Mouse (Mus musculus): ENCODE measurements at regions not wholly inside any gene's neighbourhood (a gene's known extent, or its start where the extent isn't known, plus 50 kb on each side); places are given as distances from the start of the nearest gene placed in this dataset.
"Not testable (repeated sequence)": the region's sequence is repeated elsewhere in the genome, so short reads cannot be mapped to it uniquely, and the experiment has no call there.

DNA sequence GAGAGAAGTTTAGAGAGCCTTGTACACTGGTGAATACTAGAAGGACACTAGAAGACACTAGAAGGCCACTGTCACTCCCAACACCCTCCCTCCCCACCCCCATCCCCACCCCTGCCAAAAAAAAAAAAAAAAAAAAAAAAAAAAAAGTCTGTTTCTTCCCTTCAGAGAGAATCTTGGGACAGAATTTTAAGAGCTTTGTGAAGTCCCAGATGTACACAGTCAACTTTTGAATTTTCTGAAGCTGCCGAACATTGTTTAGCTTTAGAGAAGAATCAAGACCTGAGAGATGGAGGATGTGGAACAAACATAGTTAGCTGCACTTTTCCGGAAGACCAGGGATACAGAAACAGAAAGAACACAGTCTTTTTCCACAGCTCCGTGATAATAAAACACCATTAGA lies 90.3 kb downstream of the 1700129C05Rik start:
- Histone ChIP-seq H3K9me3 (ENCODE audit: control insufficient read depth, low read length) (no peaks in the 10 kb centered on the region), H3K4me1 (ENCODE audit: control insufficient read depth in 2 of 2, insufficient read depth in 2 of 2, low read length in 2 of 2) (no peaks in the 10 kb centered on the region), H3K36me3 (ENCODE audit: control insufficient read depth, insufficient read depth, low read length) (no peaks in the 10 kb centered on the region), H3K4me3 (ENCODE audit: control insufficient read depth in 1 of 2, insufficient read depth in 1 of 2, low read depth in 1 of 2, low read length in 2 of 2) (no peak overlapping the region), H3K9ac (ENCODE audit: low read length) (no peak overlapping the region), H3K27me3 (ENCODE audit: control insufficient read depth, insufficient read depth, low read length) (no peaks in the 10 kb centered on the region), H3K4me2 (ENCODE audit: low read length) (no peak overlapping the region), H3K27ac (replicated peaks in 1 of 2; ENCODE audit: control insufficient read depth in 1 of 2, insufficient read depth in 1 of 2, low read depth in 2 of 2, low read length in 2 of 2) (no peak overlapping the region)
- no peak for ATAC-seq (ENCODE audit: insufficient number of reproducible peaks, insufficient read depth, low FRiP score, low read depth)
- WGBS = 80% methylated on average over 3 of the region's 3 CpGs

- WGBS = 56% methylated on average over 6 of the region's 6 CpGs
- no peaks in the 10 kb centered on the region for H3K9me3 ChIP-seq (ENCODE audit: control insufficient read depth, low read length)
- H3K4me1 ChIP-seq (ENCODE audit: control insufficient read depth in 2 of 2, insufficient read depth in 2 of 2, low read length in 2 of 2) = no peaks in the 10 kb centered on the region
- no peaks in the 10 kb centered on the region for H3K36me3 ChIP-seq (ENCODE audit: control insufficient read depth, insufficient read depth, low read length)
- no peak overlapping the region for H3K9ac ChIP-seq (ENCODE audit: low read length)
- ATAC-seq (ENCODE audit: insufficient number of reproducible peaks, insufficient read depth, low FRiP score, low read depth) = no peak
- no peak overlapping the region for H3K4me2 ChIP-seq (ENCODE audit: low read length)
- H3K27ac ChIP-seq (replicated peaks in 1 of 2; ENCODE audit: control insufficient read depth in 1 of 2, insufficient read depth in 1 of 2, low read depth in 2 of 2, low read length in 2 of 2) = no peak overlapping the region
- no peaks in the 10 kb centered on the region for H3K27me3 ChIP-seq (ENCODE audit: control insufficient read depth, insufficient read depth, low read length)
- no peak overlapping the region for H3K4me3 ChIP-seq (ENCODE audit: control insufficient read depth in 1 of 2, insufficient read depth in 1 of 2, low read depth in 1 of 2, low read length in 2 of 2)
Measured at GRCm38 (mm10) chr14:59051478-59051879, 91.2 kb downstream of the 1700129C05Rik start.

DNA sequence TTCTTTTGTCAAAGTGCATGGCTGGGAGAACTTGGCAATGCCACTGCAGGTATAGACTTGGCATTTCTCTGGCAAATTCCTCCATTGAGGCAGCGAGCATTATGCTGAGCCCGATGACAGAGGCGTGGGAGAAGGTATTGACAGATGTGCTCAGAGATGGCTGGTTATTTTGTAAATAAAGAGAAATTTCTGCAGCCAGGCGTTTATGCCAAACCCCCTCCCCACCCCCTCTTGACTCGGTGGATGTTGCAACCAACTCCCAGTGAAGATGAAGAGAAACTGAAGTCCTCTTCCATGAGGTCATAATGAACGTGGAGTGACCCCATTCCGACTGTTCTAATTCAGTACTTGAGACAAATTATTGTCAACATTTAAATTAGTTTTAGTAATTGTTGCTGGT lies 97.0 kb downstream of the 1700129C05Rik start:
- no peaks in the 10 kb centered on the region for H3K36me3 ChIP-seq (ENCODE audit: control insufficient read depth, insufficient read depth, low read length)
- no peak overlapping the region for H3K9ac ChIP-seq (ENCODE audit: low read length)
- H3K4me1 ChIP-seq (ENCODE audit: control insufficient read depth in 2 of 2, insufficient read depth in 2 of 2, low read length in 2 of 2) = no peaks in the 10 kb centered on the region
- H3K4me3 ChIP-seq (ENCODE audit: control insufficient read depth in 1 of 2, insufficient read depth in 1 of 2, low read depth in 1 of 2, low read length in 2 of 2) = no peak overlapping the region
- no peaks in the 10 kb centered on the region for H3K9me3 ChIP-seq (ENCODE audit: control insufficient read depth, low read length)
- no peak for ATAC-seq (ENCODE audit: insufficient number of reproducible peaks, insufficient read depth, low FRiP score, low read depth)
- WGBS = 82% methylated on average over 7 of the region's 7 CpGs
- no peaks in the 10 kb centered on the region for H3K27me3 ChIP-seq (ENCODE audit: control insufficient read depth, insufficient read depth, low read length)
- no peak overlapping the region for H3K4me2 ChIP-seq (ENCODE audit: low read length)
- no peak overlapping the region for H3K27ac ChIP-seq (replicated peaks in 1 of 2; ENCODE audit: control insufficient read depth in 1 of 2, insufficient read depth in 1 of 2, low read depth in 2 of 2, low read length in 2 of 2)

DNA sequence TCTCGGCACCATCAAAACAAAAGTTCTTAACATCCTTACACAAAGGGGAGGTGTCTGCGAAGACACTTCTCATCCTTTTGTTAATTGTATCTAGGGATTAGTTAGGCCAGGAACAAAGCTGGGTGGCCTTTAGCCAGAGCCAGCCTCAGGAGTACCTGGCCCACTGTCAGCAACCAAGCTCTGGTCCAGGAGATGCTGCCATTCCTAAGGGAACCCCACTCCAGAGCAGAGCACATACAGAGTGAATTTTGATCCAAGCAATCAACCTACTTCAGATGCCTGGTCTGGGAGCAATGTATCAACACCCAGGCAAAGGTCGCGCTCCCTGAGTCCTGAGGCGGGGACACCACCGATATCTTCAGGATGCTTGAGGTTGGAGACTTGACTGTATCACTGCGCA lies 97.5 kb downstream of the 1700129C05Rik start:
- 82% methylated on average over 7 of the region's 7 CpGs for WGBS
- no peak overlapping the region for H3K27ac ChIP-seq (replicated peaks in 1 of 2; ENCODE audit: control insufficient read depth in 1 of 2, insufficient read depth in 1 of 2, low read depth in 2 of 2, low read length in 2 of 2)
- H3K4me3 ChIP-seq (ENCODE audit: control insufficient read depth in 1 of 2, insufficient read depth in 1 of 2, low read depth in 1 of 2, low read length in 2 of 2) = no peak overlapping the region
- no peaks in the 10 kb centered on the region for H3K4me1 ChIP-seq (ENCODE audit: control insufficient read depth in 2 of 2, insufficient read depth in 2 of 2, low read length in 2 of 2)
- no peak for ATAC-seq (ENCODE audit: insufficient number of reproducible peaks, insufficient read depth, low FRiP score, low read depth)
- H3K36me3 ChIP-seq (ENCODE audit: control insufficient read depth, insufficient read depth, low read length) = no peaks in the 10 kb centered on the region
- H3K9ac ChIP-seq (ENCODE audit: low read length) = no peak overlapping the region
- H3K27me3 ChIP-seq (ENCODE audit: control insufficient read depth, insufficient read depth, low read length) = no peaks in the 10 kb centered on the region
- no peaks in the 10 kb centered on the region for H3K9me3 ChIP-seq (ENCODE audit: control insufficient read depth, low read length)
- H3K4me2 ChIP-seq (ENCODE audit: low read length) = no peak overlapping the region

- 93% methylated on average over 2 of the region's 2 CpGs for WGBS
- Histone ChIP-seq H3K36me3 (ENCODE audit: control insufficient read depth, insufficient read depth, low read length) (no peaks in the 10 kb centered on the region), H3K4me3 (ENCODE audit: control insufficient read depth in 1 of 2, insufficient read depth in 1 of 2, low read depth in 1 of 2, low read length in 2 of 2) (no peak overlapping the region), H3K9ac (ENCODE audit: low read length) (no peak overlapping the region), H3K4me2 (ENCODE audit: low read length) (no peak overlapping the region), H3K9me3 (ENCODE audit: control insufficient read depth, low read length) (no peaks in the 10 kb centered on the region), H3K27me3 (ENCODE audit: control insufficient read depth, insufficient read depth, low read length) (no peaks in the 10 kb centered on the region), H3K4me1 (ENCODE audit: control insufficient read depth in 2 of 2, insufficient read depth in 2 of 2, low read length in 2 of 2) (no peaks in the 10 kb centered on the region), H3K27ac (replicated peaks in 1 of 2; ENCODE audit: control insufficient read depth in 1 of 2, insufficient read depth in 1 of 2, low read depth in 2 of 2, low read length in 2 of 2) (no peak overlapping the region)
- no peak for ATAC-seq (ENCODE audit: insufficient number of reproducible peaks, insufficient read depth, low FRiP score, low read depth)
Measured at GRCm38 (mm10) chr14:59042152-59042551, 100.5 kb downstream of the 1700129C05Rik start.

DNA sequence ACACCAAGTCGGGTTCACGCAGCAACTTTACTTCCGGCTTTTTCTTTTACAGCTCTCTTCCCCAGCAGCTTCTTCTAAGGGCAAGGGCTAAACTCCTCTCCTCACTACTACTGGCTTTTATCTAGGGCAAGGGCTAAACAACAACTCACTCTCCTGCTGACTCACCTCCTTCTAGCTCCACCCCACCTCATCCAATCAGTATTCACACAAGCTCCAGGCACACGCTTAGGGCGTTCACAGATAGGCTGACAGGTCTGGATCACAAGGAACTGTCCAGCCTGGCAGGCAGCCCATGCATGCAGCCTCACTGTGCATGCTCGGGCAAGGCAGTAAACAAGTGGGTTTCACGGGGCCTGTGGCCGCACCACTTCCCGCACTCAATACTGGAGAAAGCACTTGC lies 116.9 kb downstream of the 1700129C05Rik start:
- H3K4me3 ChIP-seq (ENCODE audit: control insufficient read depth in 1 of 2, insufficient read depth in 1 of 2, low read depth in 1 of 2, low read length in 2 of 2); H3K4me1 ChIP-seq (ENCODE audit: control insufficient read depth in 2 of 2, insufficient read depth in 2 of 2, low read length in 2 of 2); H3K9me3 ChIP-seq (ENCODE audit: control insufficient read depth, low read length); H3K9ac ChIP-seq (ENCODE audit: low read length); ATAC-seq (ENCODE audit: insufficient number of reproducible peaks, insufficient read depth, low FRiP score, low read depth); H3K36me3 ChIP-seq (ENCODE audit: control insufficient read depth, insufficient read depth, low read length); H3K27me3 ChIP-seq (ENCODE audit: control insufficient read depth, insufficient read depth, low read length); H3K27ac ChIP-seq (replicated peaks in 1 of 2; ENCODE audit: control insufficient read depth in 1 of 2, insufficient read depth in 1 of 2, low read depth in 2 of 2, low read length in 2 of 2): not testable (repeated sequence)
- WGBS = 26% methylated on average over 9 of the region's 9 CpGs
- peak overlapping the region; percentile 31; the same call in 1 of the 2 replicates for H3K4me2 ChIP-seq (ENCODE audit: low read length)

GRCm38 (mm10) chr14:59009534-59009933 lies 133.2 kb downstream of the 1700129C05Rik start:
- Histone ChIP-seq H3K4me3 (ENCODE audit: control insufficient read depth in 1 of 2, insufficient read depth in 1 of 2, low read depth in 1 of 2, low read length in 2 of 2) (no peak overlapping the region), H3K4me2 (ENCODE audit: low read length) (no peak overlapping the region), H3K9me3 (ENCODE audit: control insufficient read depth, low read length) (no peaks in the 10 kb centered on the region), H3K4me1 (ENCODE audit: control insufficient read depth in 2 of 2, insufficient read depth in 2 of 2, low read length in 2 of 2) (no peaks in the 10 kb centered on the region), H3K9ac (ENCODE audit: low read length) (no peak overlapping the region), H3K27ac (replicated peaks in 1 of 2; ENCODE audit: control insufficient read depth in 1 of 2, insufficient read depth in 1 of 2, low read depth in 2 of 2, low read length in 2 of 2) (no peak overlapping the region), H3K27me3 (ENCODE audit: control insufficient read depth, insufficient read depth, low read length) (no peaks in the 10 kb centered on the region), H3K36me3 (ENCODE audit: control insufficient read depth, insufficient read depth, low read length) (no peaks in the 10 kb centered on the region)
- WGBS = 86% methylated on average over 3 of the region's 3 CpGs
- ATAC-seq (ENCODE audit: insufficient number of reproducible peaks, insufficient read depth, low FRiP score, low read depth) = no peak

- no peak overlapping the region for H3K9ac ChIP-seq (ENCODE audit: low read length)
- no peak for ATAC-seq (ENCODE audit: insufficient number of reproducible peaks, insufficient read depth, low FRiP score, low read depth)
- 51% methylated on average over 5 of the region's 5 CpGs for WGBS
- no peaks in the 10 kb centered on the region for H3K9me3 ChIP-seq (ENCODE audit: control insufficient read depth, low read length)
- no peak overlapping the region for H3K4me3 ChIP-seq (ENCODE audit: control insufficient read depth in 1 of 2, insufficient read depth in 1 of 2, low read depth in 1 of 2, low read length in 2 of 2)
- no peaks in the 10 kb centered on the region for H3K27me3 ChIP-seq (ENCODE audit: control insufficient read depth, insufficient read depth, low read length)
- no peak overlapping the region for H3K4me2 ChIP-seq (ENCODE audit: low read length)
- no peak overlapping the region for H3K27ac ChIP-seq (replicated peaks in 1 of 2; ENCODE audit: control insufficient read depth in 1 of 2, insufficient read depth in 1 of 2, low read depth in 2 of 2, low read length in 2 of 2)
- peaks cover 3 to 6% of the 10 kb centered on the region in 2 experiments; a peak in 3 of 4 replicates for H3K4me1 ChIP-seq (ENCODE audit: control insufficient read depth in 2 of 2, insufficient read depth in 2 of 2, low read length in 2 of 2)
- no peaks in the 10 kb centered on the region for H3K36me3 ChIP-seq (ENCODE audit: control insufficient read depth, insufficient read depth, low read length)
Measured at GRCm38 (mm10) chr14:58999106-58999778, 143.5 kb downstream of the 1700129C05Rik start.
